Mouse (Mus musculus) myocyte (in vitro differentiated cells): ENCODE measurements around the gene Galr3.

Experiments used
- CEBPB ChIP-seq: IDR thresholded peaks from 2 replicates; pipeline ENCODE4 v1.6.1; 2011; ENCODE audit warnings: mild to moderate bottlenecking, moderate library complexity; ENCODE audit not compliant: poor library complexity, insufficient read depth, severe bottlenecking
- E2F4 ChIP-seq: IDR thresholded peaks from one replicate; pipeline ENCODE4 v1.6.1; 2011; ENCODE audit warnings: mild to moderate bottlenecking, control low read depth, moderate library complexity; ENCODE audit not compliant: insufficient read depth
- MAX ChIP-seq: IDR thresholded peaks from one replicate; pipeline ENCODE4 v1.6.1; 2011; ENCODE audit warnings: low read depth, mild to moderate bottlenecking, control low read depth
- MYOG ChIP-seq, 3 experiments: IDR thresholded peaks; one replicate each; pipeline ENCODE4 v1.6.1; 2011; ENCODE audit warnings: control low read depth in 2 of 3, low read depth in 2 of 3, mild to moderate bottlenecking in 2 of 3; ENCODE audit not compliant: insufficient read length in 2 of 3, control insufficient read depth in 1 of 3, insufficient read depth in 1 of 3
- POLR2A ChIP-seq: IDR thresholded peaks from one replicate; pipeline ENCODE4 v1.6.1; 2011; ENCODE audit warnings: low read depth, mild to moderate bottlenecking, control low read depth, moderate library complexity; ENCODE audit not compliant: insufficient read length
- TCF12 ChIP-seq: IDR thresholded peaks from one replicate; pipeline ENCODE4 v1.6.1; 2011; ENCODE audit warnings: mild to moderate bottlenecking, control low read depth; ENCODE audit not compliant: poor library complexity, insufficient read depth, severe bottlenecking
- TCF3 ChIP-seq: IDR thresholded peaks from one replicate; pipeline ENCODE4 v1.6.1; 2011; ENCODE audit warnings: low read depth, control low read depth; ENCODE audit not compliant: insufficient read length
- USF1 ChIP-seq: IDR thresholded peaks from one replicate; pipeline ENCODE4 v1.6.1; 2011; ENCODE audit warnings: low read depth, mild to moderate bottlenecking, control low read depth, moderate library complexity

GRCm38 (mm10) chr15:79056601-79057000 lies 14.9 kb downstream of the Galr3 start:
- TF ChIP-seq POLR2A (no peak), USF1 (no peak), MAX (no peak), TCF12 (no peak), MYOG (IDR thresholded peaks at IDR 0.05; ENCODE audit: control insufficient read depth in 1 of 3, insufficient read depth in 1 of 3, insufficient read length in 2 of 3, low read depth in 2 of 3) (no peak), E2F4 (no peak), CEBPB (no peak), TCF3 (no peak)
